Comparison of ENCODE assay signal across 8 mouse cellular contexts in the genomic region with DNA sequence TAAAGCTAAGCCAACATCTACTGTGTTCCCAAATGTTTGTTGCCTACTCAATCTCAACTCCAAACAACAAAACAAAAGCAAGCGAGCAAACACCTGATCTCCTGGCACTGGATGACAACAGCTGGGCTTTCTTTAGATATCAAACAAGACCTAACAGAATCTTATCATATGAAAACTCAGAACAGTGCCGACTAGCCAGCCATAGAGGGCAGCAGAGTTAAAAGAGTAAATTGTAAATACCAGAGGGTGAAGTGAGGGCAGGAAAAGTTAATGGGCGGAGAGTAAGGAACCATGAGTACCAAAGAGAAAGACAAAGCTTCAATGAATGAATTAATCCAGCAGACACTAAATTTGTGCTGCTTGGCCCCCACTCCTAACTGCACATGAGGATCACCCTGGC. TPM values are rescaled to one million over a fixed set of nuclear protein-coding genes. Genes with fewer than 3 reads are reported as not detected.
DNase-seq lines count a peak whose midpoint lies in the region; ATAC-seq lines count a peak whose summit lies in the region.

No protein-coding gene starts in this region.

- H3K4me2 ChIP-seq in midbrain, embryonic 13.5 days (replicated peaks), result no peak overlapping the region

- no peaks in the 10 kb centered on the region for H3K36me3 ChIP-seq in embryonic facial prominence, embryonic 10.5 days (replicated peaks)
- H3K36me3 ChIP-seq in midbrain, embryonic 13.5 days, result no peaks in the 10 kb centered on the region

- peaks cover 29% of the 10 kb centered on the region for H3K4me1 ChIP-seq in embryonic facial prominence, embryonic 10.5 days
- peaks cover 7% of the 10 kb centered on the region; the same call in 1 of the 2 replicates for H3K4me1 ChIP-seq in midbrain, embryonic 13.5 days (replicated peaks)

- no peaks in the 10 kb centered on the region for H3K9me3 ChIP-seq in embryonic facial prominence, embryonic 10.5 days
- no peaks in the 10 kb centered on the region for H3K9me3 ChIP-seq in midbrain, embryonic 13.5 days

- H3K27ac ChIP-seq in embryonic facial prominence, embryonic 10.5 days (replicated peaks), result no peak overlapping the region
- no peak overlapping the region for H3K27ac ChIP-seq in midbrain, embryonic 13.5 days

- no peak overlapping the region for H3K9ac ChIP-seq in midbrain, embryonic 13.5 days (replicated peaks)

- no peak overlapping the region for H3K4me3 ChIP-seq in embryonic facial prominence, embryonic 10.5 days
- H3K4me3 ChIP-seq in midbrain, embryonic 13.5 days (replicated peaks), result no peak overlapping the region

- peak; percentile 55; the same call in 1 of the 2 replicates for ATAC-seq in midbrain, embryonic 13.5 days

- intact Hi-C loops in heart, postnatal 36 days (cut with DNase I), result loop anchor here (1.0 to 5.0 kb wide), 6 partner anchors 39 to 426 kb away; no protein-coding TSS in a partner anchor

- peak; percentile 61 to 63 for DNase-seq in right cerebral cortex, adult 2 months (ENCODE audit: low spot score in 2 of 2)
- DNase-seq in right cerebral cortex, postnatal 25 days, result no peak
- peak; percentile 69 for DNase-seq in adrenal gland, postnatal 14 days
- DNase-seq in embryonic facial prominence, embryonic 10.5 days (ENCODE audit: low spot score), result peak; percentile 35
- DNase-seq in heart, postnatal 36 days, result peak; percentile 58 to 59
- DNase-seq in layer of hippocampus, postnatal 36 days, result peak; percentile 29 to 33
- DNase-seq in thymus, postnatal 14 days, result peak; percentile 74

- 29% methylated on average over 3 of the region's 3 CpGs for WGBS in embryonic facial prominence, embryonic 10.5 days
- 23% methylated on average over 3 of the region's 3 CpGs for WGBS in midbrain, embryonic 13.5 days

- no peaks in the 10 kb centered on the region for H3K27me3 ChIP-seq in embryonic facial prominence, embryonic 10.5 days (replicated peaks; ENCODE audit: low read depth, poor library complexity, severe bottlenecking)
- peaks cover 12% of the 10 kb centered on the region for H3K27me3 ChIP-seq in midbrain, embryonic 13.5 days

RNA-seq across cellular contexts. Expression of a gene that starts 11.8 kb away (rescaled TPM):
- total RNA-seq in adrenal gland, postnatal 14 days (2021), result 193 and 243 TPM in 2 replicates
- polyA plus RNA-seq in embryonic facial prominence, embryonic 10.5 days (2016; fragmentation: Nextera tagmentation; extraction: Ambion mirVana), result 10.5 and 12.1 TPM in 2 replicates
- 100 to 1,000 TPM in 1 of 2 experiments, 10 to 100 TPM in 1; 97.7 to 101 TPM for total RNA-seq in heart, postnatal 36 days (2021)
- 10 to 100 TPM; 68.3 to 77.4 TPM for total RNA-seq in layer of hippocampus, postnatal 36 days (2021)
- polyA plus RNA-seq in midbrain, embryonic 13.5 days (2015; fragmentation: Nextera tagmentation; extraction: Ambion mirVana), result 6.3 and 7.3 TPM in 2 replicates
